Mouse (Mus musculus): ENCODE measurements around the gene Brsk1. TPM values are rescaled to one million over a fixed set of nuclear protein-coding genes. Genes with fewer than 3 reads are reported as not detected.

Gene Brsk1
- polyA plus RNA-seq, 1 experiment from 2014 or later = 3.0 TPM

GRCm38 (mm10) chr7:4732968-4733392 lies 42.6 kb downstream of the Brsk1 start:
- no peak for ATAC-seq (ENCODE audit: low FRiP score, low TSS enrichment)
- Histone ChIP-seq H3K36me3 (ENCODE audit: control insufficient read depth, insufficient read depth, low read length) (no peaks in the 10 kb centered on the region), H3K27ac (ENCODE audit: low read depth, low read length) (no peak overlapping the region), H3K9ac (ENCODE audit: low read depth, low read length) (no peak overlapping the region), H3K9me3 (ENCODE audit: control insufficient read depth, low read length) (peaks cover 2% of the 10 kb centered on the region; the same call in 1 of the 2 replicates), H3K27me3 (ENCODE audit: control insufficient read depth, insufficient read depth, low read length) (no peaks in the 10 kb centered on the region), H3K4me1 (ENCODE audit: control insufficient read depth, insufficient read depth, low read length) (no peaks in the 10 kb centered on the region), H3K4me3 (ENCODE audit: low read length) (no peak overlapping the region), H3K4me2 (replicated peaks; ENCODE audit: low read depth, low read length) (no peak overlapping the region)
- 60% methylated on average over 6 of the region's 6 CpGs for WGBS

GRCm38 (mm10) chr7:4739041-4739543 lies 48.7 kb downstream of the Brsk1 start:
- WGBS = 50% methylated on average over 10 of the region's 10 CpGs
- peaks cover 11% of the 10 kb centered on the region; the same call in 1 of the 2 replicates for H3K36me3 ChIP-seq (ENCODE audit: control insufficient read depth, insufficient read depth, low read length)
- H3K27ac ChIP-seq (ENCODE audit: low read depth, low read length) = peak overlapping the region; percentile 79; the same call in 1 of the 2 replicates
- no peaks in the 10 kb centered on the region for H3K9me3 ChIP-seq (ENCODE audit: control insufficient read depth, low read length)
- ATAC-seq (ENCODE audit: low FRiP score, low TSS enrichment) = no peak
- no peaks in the 10 kb centered on the region for H3K27me3 ChIP-seq (ENCODE audit: control insufficient read depth, insufficient read depth, low read length)
- peak overlapping the region; percentile 38; the same call in 1 of the 2 replicates for H3K9ac ChIP-seq (ENCODE audit: low read depth, low read length)
- H3K4me2 ChIP-seq (replicated peaks; ENCODE audit: low read depth, low read length) = peak overlapping the region; percentile 64
- peak overlapping the region; percentile 36 for H3K4me3 ChIP-seq (ENCODE audit: low read length)
- H3K4me1 ChIP-seq (ENCODE audit: control insufficient read depth, insufficient read depth, low read length) = peaks cover 26% of the 10 kb centered on the region

- Histone ChIP-seq H3K27me3 (ENCODE audit: control insufficient read depth, insufficient read depth, low read length) (no peaks in the 10 kb centered on the region), H3K4me1 (ENCODE audit: control insufficient read depth, insufficient read depth, low read length) (peaks cover 26% of the 10 kb centered on the region), H3K9ac (ENCODE audit: low read depth, low read length) (peak within 1 kb of the TSS; percentile 85), H3K27ac (ENCODE audit: low read depth, low read length) (peak within 1 kb of the TSS; percentile 92), H3K36me3 (ENCODE audit: control insufficient read depth, insufficient read depth, low read length) (peaks cover 15% of the 10 kb centered on the region), H3K4me2 (replicated peaks; ENCODE audit: low read depth, low read length) (peak within 1 kb of the TSS; percentile 75), H3K9me3 (ENCODE audit: control insufficient read depth, low read length) (no peaks in the 10 kb centered on the region), H3K4me3 (ENCODE audit: low read length) (peak within 1 kb of the TSS; percentile 85)
- WGBS = under 1% methylated on average over 37 of the region's 44 CpGs
- peak; percentile 97 for ATAC-seq (ENCODE audit: low FRiP score, low TSS enrichment)
Measured at GRCm38 (mm10) chr7:4739544-4740275, 49.3 kb downstream of the Brsk1 start, which contains the start of gene Kmt5c. Gene Kmt5c (plus strand): TSS chr7:4740115.

GRCm38 (mm10) chr7:4740309-4740727 lies 49.9 kb downstream of the Brsk1 start:
- Histone ChIP-seq H3K9me3 (ENCODE audit: control insufficient read depth, low read length) (no peaks in the 10 kb centered on the region), H3K27me3 (ENCODE audit: control insufficient read depth, insufficient read depth, low read length) (no peaks in the 10 kb centered on the region), H3K9ac (ENCODE audit: low read depth, low read length) (peak overlapping the region; percentile 85), H3K4me2 (replicated peaks; ENCODE audit: low read depth, low read length) (peak overlapping the region; percentile 75), H3K4me3 (ENCODE audit: low read length) (peak overlapping the region; percentile 85), H3K36me3 (ENCODE audit: control insufficient read depth, insufficient read depth, low read length) (peaks cover 16% of the 10 kb centered on the region), H3K4me1 (ENCODE audit: control insufficient read depth, insufficient read depth, low read length) (peaks cover 26% of the 10 kb centered on the region), H3K27ac (ENCODE audit: low read depth, low read length) (peak overlapping the region; percentile 92)
- ATAC-seq (ENCODE audit: low FRiP score, low TSS enrichment) = peak; percentile 48; the same call in 1 of the 2 replicates
- WGBS = under 1% methylated on average over 14 of the region's 14 CpGs

GRCm38 (mm10) chr7:4741151-4741550 lies 50.7 kb downstream of the Brsk1 start:
- peak overlapping the region; percentile 85 for H3K4me3 ChIP-seq (ENCODE audit: low read length)
- peak overlapping the region; percentile 85 for H3K9ac ChIP-seq (ENCODE audit: low read depth, low read length)
- peaks cover 26% of the 10 kb centered on the region for H3K4me1 ChIP-seq (ENCODE audit: control insufficient read depth, insufficient read depth, low read length)
- no peaks in the 10 kb centered on the region for H3K27me3 ChIP-seq (ENCODE audit: control insufficient read depth, insufficient read depth, low read length)
- ATAC-seq (ENCODE audit: low FRiP score, low TSS enrichment) = no peak
- 4% methylated on average over 4 of the region's 4 CpGs for whole genome bisulfite sequencing
- peak overlapping the region; percentile 75 for H3K4me2 ChIP-seq (replicated peaks; ENCODE audit: low read depth, low read length)
- H3K36me3 ChIP-seq (ENCODE audit: control insufficient read depth, insufficient read depth, low read length) = peaks cover 19% of the 10 kb centered on the region
- no peaks in the 10 kb centered on the region for H3K9me3 ChIP-seq (ENCODE audit: control insufficient read depth, low read length)
- peak overlapping the region; percentile 92; the same call in 1 of the 2 replicates for H3K27ac ChIP-seq (ENCODE audit: low read depth, low read length)

GRCm38 (mm10) chr7:4741672-4742481 lies 51.5 kb downstream of the Brsk1 start:
- Histone ChIP-seq H3K36me3 (ENCODE audit: control insufficient read depth, insufficient read depth, low read length) (peaks cover 26% of the 10 kb centered on the region), H3K27ac (ENCODE audit: low read depth, low read length) (peak overlapping the region; percentile 92; the same call in 1 of the 2 replicates), H3K4me3 (ENCODE audit: low read length) (peak overlapping the region; percentile 85; the same call in 1 of the 2 replicates), H3K27me3 (ENCODE audit: control insufficient read depth, insufficient read depth, low read length) (no peaks in the 10 kb centered on the region), H3K4me2 (replicated peaks; ENCODE audit: low read depth, low read length) (peak overlapping the region; percentile 75), H3K4me1 (ENCODE audit: control insufficient read depth, insufficient read depth, low read length) (peaks cover 26% of the 10 kb centered on the region), H3K9ac (ENCODE audit: low read depth, low read length) (peak overlapping the region; percentile 85), H3K9me3 (ENCODE audit: control insufficient read depth, low read length) (no peaks in the 10 kb centered on the region)
- 82% methylated on average over 21 of the region's 21 CpGs for WGBS
- no peak for ATAC-seq (ENCODE audit: low FRiP score, low TSS enrichment)

- 89% methylated on average over 6 of the region's 6 CpGs for WGBS
- no peak for ATAC-seq (ENCODE audit: low FRiP score, low TSS enrichment)
- no peak overlapping the region for H3K27ac ChIP-seq (ENCODE audit: low read depth, low read length)
- 0 out of 2 replicates have a peak overlapping the region, but pooled peaks have one; percentile 4 for H3K4me2 ChIP-seq (replicated peaks; ENCODE audit: low read depth, low read length)
- H3K4me1 ChIP-seq (ENCODE audit: control insufficient read depth, insufficient read depth, low read length) = peaks cover 26% of the 10 kb centered on the region
- no peaks in the 10 kb centered on the region for H3K27me3 ChIP-seq (ENCODE audit: control insufficient read depth, insufficient read depth, low read length)
- peaks cover 29% of the 10 kb centered on the region for H3K36me3 ChIP-seq (ENCODE audit: control insufficient read depth, insufficient read depth, low read length)
- no peak overlapping the region for H3K4me3 ChIP-seq (ENCODE audit: low read length)
- H3K9me3 ChIP-seq (ENCODE audit: control insufficient read depth, low read length) = no peaks in the 10 kb centered on the region
- H3K9ac ChIP-seq (ENCODE audit: low read depth, low read length) = peak overlapping the region; percentile 25; the same call in 1 of the 2 replicates
Measured at GRCm38 (mm10) chr7:4742482-4742819, 52.0 kb downstream of the Brsk1 start.

- Histone ChIP-seq H3K9ac (ENCODE audit: low read depth, low read length) (no peak overlapping the region), H3K4me3 (ENCODE audit: low read length) (no peak overlapping the region), H3K36me3 (ENCODE audit: control insufficient read depth, insufficient read depth, low read length) (peaks cover 29% of the 10 kb centered on the region), H3K27ac (ENCODE audit: low read depth, low read length) (no peak overlapping the region), H3K4me1 (ENCODE audit: control insufficient read depth, insufficient read depth, low read length) (peaks cover 26% of the 10 kb centered on the region), H3K4me2 (replicated peaks; ENCODE audit: low read depth, low read length) (no peak overlapping the region), H3K27me3 (ENCODE audit: control insufficient read depth, insufficient read depth, low read length) (no peaks in the 10 kb centered on the region), H3K9me3 (ENCODE audit: control insufficient read depth, low read length) (no peaks in the 10 kb centered on the region)
- ATAC-seq (ENCODE audit: low FRiP score, low TSS enrichment) = no peak
- 55% methylated on average over 2 of the region's 2 CpGs for WGBS
Measured at GRCm38 (mm10) chr7:4743354-4743753, 53.0 kb downstream of the Brsk1 start.

Measured in kidney, embryonic 14.5 days (tissue).